Mouse (Mus musculus) liver, embryonic 13.5 days (tissue): Measurements from ENCODE around the gene Pou2f3. TPM values are rescaled to one million over a fixed set of nuclear protein-coding genes. Genes with fewer than 3 reads are reported as not detected.

Source experiments
- ATAC-seq: fragments of 200-750 bp; cut with Nextera tagmentation; 2 replicates; pipeline ENCODE4 v1.8.0; 2017; ENCODE audit warnings: low read depth, mild to moderate bottlenecking, moderate number of reproducible peaks, moderate library complexity
- DNase-seq: peaks from one replicate; pipeline ENCODE4 v3.0.0; 2022
- H3K27ac ChIP-seq: fragments of 300-500 bp; sonication (generic); 2 replicates; pipeline ENCODE4 v1.5.1; 2015; ENCODE audit warnings: moderate library complexity, mild to moderate bottlenecking, inconsistent platforms
- H3K27me3 ChIP-seq: fragments of 300-500 bp; sonication (generic); 2 replicates; pipeline ENCODE4 v1.6.1; 2015; ENCODE audit warnings: mild to moderate bottlenecking, inconsistent platforms
- H3K36me3 ChIP-seq: fragments of 300-500 bp; sonication (generic); 2 replicates; pipeline ENCODE4 v1.6.1; 2015; ENCODE audit warnings: mild to moderate bottlenecking, inconsistent platforms
- H3K4me1 ChIP-seq: fragments of 300-500 bp; sonication (generic); replicated peaks from 2 replicates; pipeline ENCODE4 v1.6.1; 2015; ENCODE audit warnings: inconsistent platforms
- H3K4me2 ChIP-seq: fragments of 300-500 bp; sonication (generic); 2 replicates; pipeline ENCODE4 v1.6.1; 2015; ENCODE audit warnings: inconsistent platforms, mild to moderate bottlenecking, moderate library complexity
- H3K4me3 ChIP-seq: fragments of 300-500 bp; sonication (generic); replicated peaks from 2 replicates; pipeline ENCODE4 v1.5.1; 2015; ENCODE audit warnings: mild to moderate bottlenecking, inconsistent platforms
- H3K9ac ChIP-seq: fragments of 300-500 bp; sonication (generic); 2 replicates; pipeline ENCODE4 v1.6.1; 2015; ENCODE audit warnings: mild to moderate bottlenecking, inconsistent platforms
- H3K9me3 ChIP-seq: fragments of 300-500 bp; sonication (generic); replicated peaks from 2 replicates; pipeline ENCODE4 v1.6.1; 2016; ENCODE audit warnings: inconsistent platforms
- WGBS: fragments of 180-500 bp; shearing (Covaris S2); methylation state at CpG from one replicate; pipeline ENCODE4 v1.1.7; 2015; ENCODE audit not compliant: insufficient replicate concordance; 5-methylcytosine and 5-hydroxymethylcytosine counted together
- polyA plus RNA-seq: library from polyadenylated mRNA; unstranded; fragments of >200 nt; fragmentation: Nextera tagmentation; extraction: Ambion mirVana; gene quantifications from 2 replicates; pipeline ENCODE4 v1.2.1, GENCODE M21; 2015

The Pou2f3 gene
- polyA plus RNA-seq, 1 experiment from 2014 or later = not detected

DNA sequence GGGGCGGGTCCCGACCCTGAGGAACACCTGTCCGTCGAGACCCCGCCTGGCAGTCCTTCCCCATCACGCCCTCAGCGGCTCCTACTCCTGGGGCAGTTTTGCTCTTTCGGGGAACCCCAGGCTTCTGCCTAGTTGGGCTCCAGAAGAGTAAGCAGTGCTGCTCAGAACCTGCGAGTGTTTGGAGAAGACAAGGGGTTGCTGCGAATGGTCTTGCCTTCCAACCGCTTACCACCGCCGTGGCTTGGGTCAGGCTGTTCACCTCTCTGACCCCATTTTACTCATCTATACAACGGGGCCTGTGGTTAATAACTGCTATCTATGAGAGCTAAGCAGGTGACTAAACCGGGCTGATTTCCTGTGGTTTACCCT is 4.2 kb downstream of the Pou2f3 start:
- Histone ChIP-seq H3K9ac (no peak overlapping the region), H3K27ac (no peak overlapping the region), H3K4me1 (peaks cover 12% of the 10 kb centered on the region), H3K4me3 (0 out of 2 replicates have a peak overlapping the region, but pooled peaks have one; percentile 9), H3K36me3 (no peaks in the 10 kb centered on the region), H3K27me3 (peaks cover 95% of the 10 kb centered on the region), H3K4me2 (peak overlapping the region; percentile 33; the same call in 1 of the 2 replicates), H3K9me3 (no peaks in the 10 kb centered on the region)
- 2% methylated on average over 15 of the region's 15 CpGs for WGBS
- ATAC-seq (no peak), DNase-seq (no peak)

DNA sequence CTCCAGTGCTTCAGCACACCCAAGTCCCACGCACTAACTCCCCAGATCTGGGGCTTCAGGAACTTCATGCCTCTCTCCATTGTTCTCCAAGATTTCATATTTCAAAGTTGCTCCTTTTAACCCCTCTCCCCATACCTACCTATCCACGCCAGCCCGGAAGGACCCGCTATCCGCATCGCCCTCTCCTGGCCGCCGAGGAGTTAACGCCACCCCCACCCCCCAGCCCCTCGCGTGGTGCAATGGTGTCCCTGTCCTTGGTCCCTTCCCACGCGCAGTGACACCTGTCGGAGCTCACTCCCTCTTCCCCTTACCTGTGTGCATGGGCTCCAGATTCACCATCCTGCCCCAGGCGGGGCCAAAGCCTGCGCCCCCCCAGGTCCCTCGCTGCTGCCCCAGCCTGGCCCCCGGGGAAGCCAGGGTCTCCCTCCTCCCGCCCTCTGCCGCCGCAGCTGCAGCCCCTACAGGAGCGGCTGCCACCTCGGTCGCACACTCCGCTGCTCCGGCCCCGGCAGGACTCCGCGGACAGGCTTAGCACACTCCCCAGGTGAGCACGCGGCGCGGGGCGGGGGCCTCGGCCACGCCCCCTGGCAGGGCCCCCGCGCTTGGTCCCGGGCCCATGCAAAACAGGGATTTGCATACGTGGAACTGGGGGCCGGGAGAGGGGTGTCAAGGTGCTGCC is 4.7 kb downstream of the Pou2f3 start:
- Histone ChIP-seq H3K9ac (no peak overlapping the region), H3K4me1 (peaks cover 8% of the 10 kb centered on the region), H3K27me3 (peaks cover 95% of the 10 kb centered on the region), H3K4me3 (peak overlapping the region; percentile 9; the same call in 1 of the 2 replicates), H3K4me2 (peak overlapping the region; percentile 33), H3K27ac (no peak overlapping the region), H3K9me3 (no peaks in the 10 kb centered on the region), H3K36me3 (no peaks in the 10 kb centered on the region)
- 4% methylated on average over 41 of the region's 41 CpGs for WGBS
- DNase-seq (no peak), ATAC-seq (no peak)

DNA sequence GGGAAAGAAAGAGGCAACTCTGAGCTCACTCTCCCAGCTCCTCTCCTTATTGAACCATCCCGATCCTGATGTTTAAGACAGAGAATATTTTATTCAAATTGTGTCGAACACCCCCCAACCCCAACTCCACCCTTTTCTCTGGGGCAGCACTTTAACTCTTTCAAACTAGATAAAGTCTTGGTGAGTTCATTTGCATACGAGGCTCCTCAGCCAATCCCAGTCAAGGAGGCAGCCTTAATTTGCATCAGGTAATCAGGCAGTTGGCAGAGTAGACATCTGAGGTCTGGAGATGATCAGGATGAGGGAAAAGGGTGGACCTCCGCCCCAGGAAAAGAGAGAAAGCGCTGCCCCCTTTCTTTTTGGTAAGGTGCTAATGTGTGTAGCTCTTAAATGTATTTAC is 10.0 kb downstream of the Pou2f3 start:
- no peak overlapping the region for H3K4me3 ChIP-seq
- no peak overlapping the region for H3K27ac ChIP-seq
- no peaks in the 10 kb centered on the region for H3K9me3 ChIP-seq
- H3K36me3 ChIP-seq = no peaks in the 10 kb centered on the region
- peaks cover 86% of the 10 kb centered on the region for H3K27me3 ChIP-seq
- peaks cover 3% of the 10 kb centered on the region; the same call in 1 of the 2 replicates for H3K4me1 ChIP-seq
- ATAC-seq (peak; percentile 41; the same call in 1 of the 2 replicates), DNase-seq (no peak)
- no peak overlapping the region for H3K4me2 ChIP-seq
- WGBS = 5% methylated on average over 5 of the region's 5 CpGs
- no peak overlapping the region for H3K9ac ChIP-seq

DNA sequence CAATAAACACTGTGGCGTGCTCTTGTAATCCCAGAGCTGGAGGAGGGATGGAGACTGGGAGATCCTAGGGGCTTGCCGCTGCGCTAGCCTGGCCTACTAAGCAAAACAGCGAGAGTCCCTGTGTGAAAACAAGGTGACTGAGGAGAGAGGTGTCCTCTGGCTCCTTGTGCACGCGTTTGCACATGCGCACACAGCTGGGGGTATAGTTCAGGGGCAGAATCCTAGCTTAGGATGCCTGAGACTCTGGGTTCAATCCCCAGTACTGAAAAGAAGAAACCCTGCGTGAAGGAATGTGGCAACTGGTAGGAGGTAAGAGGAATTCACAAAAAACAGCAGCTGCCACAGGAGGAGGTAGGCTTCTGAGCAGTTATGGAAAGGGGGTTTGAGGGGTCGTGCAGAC is 16.2 kb downstream of the Pou2f3 start:
- ATAC-seq = no peak
- Histone ChIP-seq H3K4me1 (no peaks in the 10 kb centered on the region), H3K9ac (no peak overlapping the region), H3K4me2 (no peak overlapping the region), H3K27me3 (peaks cover 55% of the 10 kb centered on the region), H3K36me3 (no peaks in the 10 kb centered on the region), H3K27ac (no peak overlapping the region), H3K4me3 (no peak overlapping the region), H3K9me3 (no peaks in the 10 kb centered on the region)
- 18% methylated on average over 9 of the region's 9 CpGs for WGBS
- no peak for DNase-seq

DNA sequence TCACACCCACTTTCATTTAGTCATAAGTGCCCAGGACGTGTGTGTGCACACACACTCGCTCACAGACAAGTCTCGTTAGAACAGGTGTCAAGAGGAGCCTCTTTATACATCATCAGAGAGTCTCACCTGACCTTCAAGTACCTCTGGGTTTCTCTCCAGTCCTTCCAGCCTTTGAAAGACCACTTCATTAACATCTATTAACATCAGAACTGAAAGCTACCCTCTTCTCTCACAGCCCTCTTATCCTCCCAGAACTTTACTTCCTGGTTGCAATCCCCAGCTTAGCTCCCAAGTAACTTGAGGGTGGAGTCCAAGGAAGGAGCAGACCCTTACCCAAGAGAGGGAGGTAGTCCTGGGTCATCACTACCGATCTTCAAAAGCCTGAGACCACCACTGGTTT is 18.6 kb downstream of the Pou2f3 start:
- 36% methylated on average over 4 of the region's 4 CpGs for WGBS
- peaks cover 42% of the 10 kb centered on the region for H3K27me3 ChIP-seq

DNA sequence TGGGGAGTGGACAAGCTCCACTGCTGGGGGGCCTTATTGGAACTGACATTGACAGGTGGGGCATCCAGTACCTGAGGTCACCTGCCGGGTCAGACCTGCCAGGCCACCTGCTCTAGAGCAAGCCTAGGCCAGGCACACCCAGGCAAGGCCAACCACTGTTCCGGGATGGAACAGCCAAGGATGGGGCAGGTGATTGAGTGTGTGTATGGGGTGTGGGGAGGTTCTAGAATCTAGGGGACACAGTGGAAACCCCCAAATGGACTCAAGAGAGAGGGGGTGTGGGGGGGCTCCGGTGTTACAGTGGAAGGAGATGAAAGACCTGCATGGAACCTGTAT is 21.2 kb downstream of the Pou2f3 start:
- H3K9ac ChIP-seq = no peak overlapping the region
- DNase-seq (no peak), ATAC-seq (no peak)
- no peaks in the 10 kb centered on the region for H3K36me3 ChIP-seq
- no peaks in the 10 kb centered on the region for H3K4me1 ChIP-seq
- no peak overlapping the region for H3K4me3 ChIP-seq
- H3K27me3 ChIP-seq = peaks cover 27% of the 10 kb centered on the region
- no peak overlapping the region for H3K27ac ChIP-seq
- no peak overlapping the region for H3K4me2 ChIP-seq
- WGBS = 31% methylated on average over 3 of the region's 3 CpGs
- no peaks in the 10 kb centered on the region for H3K9me3 ChIP-seq

More for the DNA sequence above, 18.6 kb downstream of the Pou2f3 start:
- Histone ChIP-seq H3K36me3 (no peaks in the 10 kb centered on the region), H3K27ac (no peak overlapping the region), H3K4me3 (no peak overlapping the region), H3K9ac (no peak overlapping the region), H3K9me3 (no peaks in the 10 kb centered on the region), H3K4me2 (no peak overlapping the region), H3K4me1 (no peaks in the 10 kb centered on the region)
- ATAC-seq (no peak), DNase-seq (no peak)

DNA sequence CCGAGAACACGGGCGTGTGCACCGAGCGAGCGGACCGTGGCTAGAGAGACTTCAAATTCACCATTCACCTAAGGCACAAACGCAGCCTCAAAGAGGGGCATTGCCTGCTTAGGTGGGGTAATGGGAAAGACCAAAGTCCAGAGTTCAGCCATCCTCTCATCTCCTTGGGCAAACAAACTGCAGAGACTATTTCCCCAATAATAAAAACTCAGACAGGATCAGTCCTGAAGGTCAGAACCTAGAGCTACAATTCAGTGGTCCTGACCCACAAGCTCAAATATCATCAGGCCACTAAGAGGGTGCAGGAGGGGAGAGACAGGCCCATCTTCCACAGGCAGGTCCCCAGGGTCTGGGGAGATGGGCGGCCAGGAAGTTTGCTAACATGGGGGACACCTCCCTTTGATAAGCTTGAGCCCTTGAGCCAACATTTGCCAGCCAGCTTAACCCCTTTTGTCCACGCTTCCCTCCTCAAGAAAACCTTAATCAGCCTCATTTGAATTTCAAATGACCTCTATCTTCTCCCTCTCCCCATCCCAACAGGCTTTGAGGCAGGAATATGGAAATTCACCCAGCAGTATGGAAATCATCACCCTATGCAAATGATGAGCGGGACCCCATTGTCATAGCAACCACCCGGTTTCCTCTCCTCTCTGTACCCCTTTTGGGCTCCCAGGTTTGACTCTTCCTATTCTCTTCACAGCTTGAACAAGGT is 21.7 kb downstream of the Pou2f3 start:
- no peak overlapping the region for H3K27ac ChIP-seq
- whole genome bisulfite sequencing = 60% methylated on average over 12 of the region's 12 CpGs

DNA sequence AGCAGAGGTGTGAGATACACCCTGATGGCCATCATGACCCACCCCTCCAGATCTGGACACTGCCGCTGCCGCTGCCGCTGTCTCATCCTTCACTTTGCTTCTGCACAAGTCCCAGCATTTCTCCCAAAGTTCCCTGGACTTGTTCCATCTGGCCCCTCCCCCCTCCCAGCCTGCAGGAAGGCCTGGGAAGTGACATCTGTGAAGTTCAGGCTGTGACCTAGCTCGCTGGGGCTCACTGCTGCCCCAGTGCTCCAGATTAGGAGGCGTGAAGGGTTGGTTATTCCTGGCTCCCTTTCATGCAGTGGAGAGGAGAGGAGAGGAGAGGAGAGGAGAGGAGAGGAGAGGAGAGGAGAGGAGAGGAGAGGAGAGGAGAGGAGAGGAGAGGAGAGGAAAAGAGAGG is 30.6 kb downstream of the Pou2f3 start:
- Histone ChIP-seq H3K27me3 (no peaks in the 10 kb centered on the region), H3K27ac (no peak overlapping the region), H3K9me3 (no peaks in the 10 kb centered on the region), H3K36me3 (no peaks in the 10 kb centered on the region), H3K9ac (no peak overlapping the region), H3K4me2 (no peak overlapping the region), H3K4me1 (no peaks in the 10 kb centered on the region), H3K4me3 (no peak overlapping the region)
- ATAC-seq = no peak
- no peak for DNase-seq
- WGBS = 64% methylated on average over 5 of the region's 5 CpGs

More for the DNA sequence above, 21.7 kb downstream of the Pou2f3 start:
- H3K36me3 ChIP-seq = no peaks in the 10 kb centered on the region
- no peak for ATAC-seq
- no peak overlapping the region for H3K4me3 ChIP-seq
- no peaks in the 10 kb centered on the region for H3K4me1 ChIP-seq
- no peak overlapping the region for H3K9ac ChIP-seq
- DNase-seq = no peak
- no peaks in the 10 kb centered on the region for H3K9me3 ChIP-seq
- peaks cover 22% of the 10 kb centered on the region for H3K27me3 ChIP-seq
- H3K4me2 ChIP-seq = no peak overlapping the region

DNA sequence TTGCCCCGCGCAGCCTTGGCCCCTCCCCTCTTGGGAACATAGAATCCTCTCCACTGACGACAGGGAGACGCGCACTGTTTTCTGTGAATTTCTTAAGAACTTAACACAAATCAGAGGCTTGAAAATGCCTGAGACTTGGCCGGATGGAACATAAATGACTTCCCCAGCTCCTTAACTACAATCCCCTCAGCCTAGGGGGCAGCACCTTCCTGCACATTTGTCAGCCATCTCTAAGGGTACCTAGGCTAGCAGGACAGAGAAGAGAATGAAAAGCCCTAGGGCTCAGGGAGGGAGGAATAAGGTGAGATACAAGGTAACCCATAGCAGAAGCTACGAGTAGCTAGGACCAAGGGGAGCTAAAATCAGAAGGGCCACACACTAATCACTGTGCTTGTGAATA is 32.0 kb downstream of the Pou2f3 start:
- Histone ChIP-seq H3K27me3 (no peaks in the 10 kb centered on the region), H3K4me1 (no peaks in the 10 kb centered on the region), H3K4me3 (no peak overlapping the region), H3K36me3 (no peaks in the 10 kb centered on the region), H3K9me3 (no peaks in the 10 kb centered on the region), H3K4me2 (no peak overlapping the region), H3K9ac (no peak overlapping the region), H3K27ac (no peak overlapping the region)
- WGBS = 40% methylated on average over 7 of the region's 7 CpGs
- DNase-seq = no peak
- ATAC-seq = no peak

DNA sequence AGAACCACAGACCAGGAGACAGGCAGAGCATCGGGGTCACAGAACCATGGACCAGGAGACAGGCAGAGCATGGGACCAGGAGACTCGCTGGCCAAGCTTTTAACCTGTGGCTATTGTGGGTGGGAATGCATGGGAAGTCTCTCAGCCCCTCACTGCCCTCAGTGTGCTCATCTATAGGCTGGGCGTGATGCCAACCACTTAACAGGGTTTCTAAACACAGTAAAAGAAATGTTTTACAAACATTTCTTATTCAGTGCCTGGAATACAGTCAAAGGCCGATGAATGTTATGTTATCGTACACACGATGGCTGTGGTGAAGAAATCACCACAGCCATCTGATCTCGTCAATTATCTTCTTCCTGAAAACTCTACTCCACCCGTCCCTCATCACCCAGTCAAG is 43.1 kb downstream of the Pou2f3 start:
- H3K36me3 ChIP-seq = no peaks in the 10 kb centered on the region
- H3K9me3 ChIP-seq = no peaks in the 10 kb centered on the region
- no peak overlapping the region for H3K4me2 ChIP-seq
- H3K4me1 ChIP-seq = no peaks in the 10 kb centered on the region
- ATAC-seq (no peak), DNase-seq (no peak)
- H3K27me3 ChIP-seq = no peaks in the 10 kb centered on the region
- H3K9ac ChIP-seq = no peak overlapping the region
- no peak overlapping the region for H3K27ac ChIP-seq
- no peak overlapping the region for H3K4me3 ChIP-seq
- WGBS = 47% methylated on average over 8 of the region's 8 CpGs

DNA sequence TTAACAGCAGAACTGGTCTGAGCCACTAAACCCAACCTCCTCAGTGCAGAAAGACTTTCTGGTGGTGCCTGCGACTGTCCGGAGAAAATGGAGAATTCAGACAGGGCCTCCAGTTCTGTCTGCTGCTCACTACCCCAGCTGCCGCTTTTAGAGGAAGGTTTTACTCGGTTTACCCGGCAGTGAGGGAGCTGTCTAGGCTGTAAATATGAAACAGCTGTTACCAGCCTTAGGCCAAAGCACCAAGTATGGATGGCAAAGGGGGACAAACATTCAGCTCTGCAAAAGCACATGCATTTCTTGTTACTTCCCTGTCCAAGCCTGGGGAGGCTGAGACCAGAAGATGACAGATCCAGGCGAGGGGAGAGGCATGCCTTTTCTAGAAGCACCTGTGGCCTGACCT is 43.8 kb downstream of the Pou2f3 start:
- Histone ChIP-seq H3K4me1 (no peaks in the 10 kb centered on the region), H3K4me3 (no peak overlapping the region), H3K36me3 (no peaks in the 10 kb centered on the region), H3K4me2 (no peak overlapping the region), H3K9ac (no peak overlapping the region), H3K27me3 (no peaks in the 10 kb centered on the region), H3K27ac (no peak overlapping the region), H3K9me3 (no peaks in the 10 kb centered on the region)
- 63% methylated on average over 6 of the region's 6 CpGs for WGBS
- ATAC-seq (no peak), DNase-seq (no peak)

DNA sequence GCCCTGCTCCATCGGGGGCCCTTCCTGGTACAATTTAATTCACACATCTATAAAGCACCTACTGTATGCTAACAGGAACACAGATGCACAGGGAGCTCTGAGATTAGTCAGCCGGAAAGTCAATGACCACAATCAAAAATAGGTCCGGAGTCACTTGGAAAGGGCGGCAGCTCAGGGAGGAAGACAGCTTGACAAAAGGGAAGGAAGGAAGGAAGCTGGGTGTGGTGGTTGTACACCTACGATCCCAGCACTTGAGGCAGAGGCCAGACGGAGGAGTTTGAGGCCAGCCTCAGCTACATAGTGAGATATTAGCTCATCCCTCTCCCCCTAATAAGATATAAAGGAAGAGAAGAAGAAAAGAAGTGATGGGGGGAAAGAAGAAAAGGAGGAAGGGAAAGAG is 54.2 kb downstream of the Pou2f3 start:
- ATAC-seq (no peak), DNase-seq (no peak)
- Histone ChIP-seq H3K4me1 (no peaks in the 10 kb centered on the region), H3K27me3 (peaks cover 9% of the 10 kb centered on the region; the same call in 1 of the 2 replicates), H3K36me3 (no peaks in the 10 kb centered on the region), H3K9me3 (no peaks in the 10 kb centered on the region), H3K9ac (no peak overlapping the region), H3K27ac (no peak overlapping the region), H3K4me3 (no peak overlapping the region), H3K4me2 (no peak overlapping the region)
- 27% methylated on average over 6 of the region's 6 CpGs for WGBS
